Mouse (Mus musculus): ENCODE results near the gene Rpp38. TPM values are rescaled to one million over a fixed set of nuclear protein-coding genes. Genes with fewer than 3 reads are reported as not detected.
A peak's percentile ranks its signal among the peaks of the same experiment; 100 is the strongest.

The Rpp38 gene
- total and polyA plus RNA-seq, 3 experiments: 9.9 to 16.6 TPM; not detected in 1

- Histone ChIP-seq H3K9me3 (replicated peaks; ENCODE audit: insufficient read depth, low read length) (no peaks in the 10 kb centered on the region), H3K4me3 (ENCODE audit: control insufficient read depth in 1 of 2, insufficient read depth in 1 of 2, low read depth in 2 of 2, low read length in 2 of 2) (peak overlapping the region; percentile 98 to 99), H3K36me3 (ENCODE audit: control insufficient read depth in 1 of 2, insufficient read depth in 2 of 2, low read length in 2 of 2) (peaks cover 0 to 33% of the 10 kb centered on the region in 2 experiments; a peak in 3 of 4 replicates), H3K4me1 (ENCODE audit: control insufficient read depth in 1 of 2, insufficient read depth in 2 of 2, low read length in 2 of 2) (peaks cover 7 to 19% of the 10 kb centered on the region in 2 experiments), H3K27me3 (ENCODE audit: control insufficient read depth in 1 of 2, insufficient read depth in 2 of 2, low read length in 2 of 2) (no peaks in the 10 kb centered on the region), H3K79me2 (ENCODE audit: control insufficient read depth, insufficient read depth, low read length, poor library complexity) (peaks cover 31% of the 10 kb centered on the region), H3K27ac (ENCODE audit: control insufficient read depth, low read depth, low read length) (peak overlapping the region; percentile 81), H3K9ac (ENCODE audit: control insufficient read depth, low read depth, low read length, poor library complexity, severe bottlenecking) (peak overlapping the region; percentile 98)
- TF ChIP-seq RCOR1 (IDR thresholded peaks at IDR 0.05; ENCODE audit: low read depth, low read length) (no peak; the same call in 1 of the 2 replicates), ETS1 (IDR thresholded peaks at IDR 0.05; ENCODE audit: low read depth, low read length) (no peak), MAX (IDR thresholded peaks at IDR 0.05; ENCODE audit: low read length) (no peak), RAD21 (IDR thresholded peaks at IDR 0.05; ENCODE audit: low read depth, low read length) (no peak), POLR2A (IDR thresholded peaks at IDR 0.05; ENCODE audit: control insufficient read depth in 1 of 2, insufficient read depth in 1 of 2, low read depth in 1 of 2, low read length in 2 of 2, poor library complexity in 1 of 2) (no peak), POLR2AphosphoS2 (IDR thresholded peaks at IDR 0.05; ENCODE audit: low read length) (no peak), ZNF384 (IDR thresholded peaks at IDR 0.05; ENCODE audit: low read depth, low read length) (no peak), JUND (IDR thresholded peaks at IDR 0.05; ENCODE audit: low read depth, low read length) (no peak), ELF1 (IDR thresholded peaks at IDR 0.05; ENCODE audit: low read depth, low read length) (no peak), GABPA (IDR thresholded peaks at IDR 0.05; ENCODE audit: low read depth, low read length) (no peak), BHLHE40 (IDR thresholded peaks at IDR 0.05; ENCODE audit: borderline replicate concordance, low read depth, low read length) (no peak), MYB (IDR thresholded peaks at IDR 0.05; ENCODE audit: low read depth, low read length) (no peak), ZMIZ1 (IDR thresholded peaks at IDR 0.05; ENCODE audit: low read depth, low read length) (no peak), SIN3A (IDR thresholded peaks at IDR 0.05; ENCODE audit: low read length) (no peak), POLR2AphosphoS5 (IDR thresholded peaks at IDR 0.05; ENCODE audit: borderline replicate concordance, low read depth, low read length) (no peak), UBTF (IDR thresholded peaks at IDR 0.05; ENCODE audit: borderline replicate concordance, insufficient read depth, low read depth, low read length) (no peak), GATA1 (IDR thresholded peaks at IDR 0.05; ENCODE audit: low read depth, low read length) (no peak), ZC3H11A (IDR thresholded peaks at IDR 0.05; ENCODE audit: low read depth, low read length) (no peak), NRF1 (IDR thresholded peaks at IDR 0.05; ENCODE audit: insufficient read depth, low read depth, low read length, poor library complexity, severe bottlenecking) (no peak), SMC3 (IDR thresholded peaks at IDR 0.05; ENCODE audit: low read depth, low read length) (no peak)
- DNase-seq (ENCODE audit: low read depth, low spot score): no peak
Observed at GRCm38 (mm10) chr2:3285181-3285530, 47.3 kb downstream of the Rpp38 start.

GRCm38 (mm10) chr2:3284473-3285180 lies 47.8 kb downstream of the Rpp38 start:
- Histone ChIP-seq H3K4me3 (ENCODE audit: control insufficient read depth in 1 of 2, insufficient read depth in 1 of 2, low read depth in 2 of 2, low read length in 2 of 2) (peak overlapping the region; percentile 98 to 99), H3K79me2 (ENCODE audit: control insufficient read depth, insufficient read depth, low read length, poor library complexity) (peaks cover 29% of the 10 kb centered on the region), H3K27ac (ENCODE audit: control insufficient read depth, low read depth, low read length) (peak overlapping the region; percentile 81), H3K36me3 (ENCODE audit: control insufficient read depth in 1 of 2, insufficient read depth in 2 of 2, low read length in 2 of 2) (peaks cover 0 to 33% of the 10 kb centered on the region in 2 experiments; a peak in 3 of 4 replicates), H3K9me3 (replicated peaks; ENCODE audit: insufficient read depth, low read length) (no peaks in the 10 kb centered on the region), H3K27me3 (ENCODE audit: control insufficient read depth in 1 of 2, insufficient read depth in 2 of 2, low read length in 2 of 2) (no peaks in the 10 kb centered on the region), H3K4me1 (ENCODE audit: control insufficient read depth in 1 of 2, insufficient read depth in 2 of 2, low read length in 2 of 2) (peaks cover 7 to 19% of the 10 kb centered on the region in 2 experiments), H3K9ac (ENCODE audit: control insufficient read depth, low read depth, low read length, poor library complexity, severe bottlenecking) (peak overlapping the region; percentile 98)
- TF ChIP-seq POLR2A (IDR thresholded peaks at IDR 0.05; ENCODE audit: control insufficient read depth in 1 of 2, insufficient read depth in 1 of 2, low read depth in 1 of 2, low read length in 2 of 2, poor library complexity in 1 of 2) (no peak), MAFK (IDR thresholded peaks at IDR 0.05; ENCODE audit: borderline replicate concordance, low read depth, low read length) (no peak)
- DNase-seq (ENCODE audit: low read depth, low spot score): peak; percentile 71
